Mouse (Mus musculus): ENCODE results near the gene Cebpz. TPM values are rescaled to one million over a fixed set of nuclear protein-coding genes. Genes with fewer than 3 reads are reported as not detected.

Cebpz gene
- polyA plus RNA-seq, 1 experiment from 2014 or later: 44.2 TPM

Other genes starting within 250 kb of the Cebpz start
- gene Strn, start 199.9 kb downstream of the Cebpz start, polyA plus RNA-seq (2015; fragmentation: Nextera tagmentation; extraction: Ambion mirVana): 2.3 and 2.8 TPM in 2 replicates
- 4.3 and 4.8 TPM in 2 replicates for gene Heatr5b, start 101.7 kb downstream of the Cebpz start, polyA plus RNA-seq (2015; fragmentation: Nextera tagmentation; extraction: Ambion mirVana)
- 20.5 and 20.7 TPM in 2 replicates for gene Gpatch11, start 101.5 kb downstream of the Cebpz start, polyA plus RNA-seq (2015; fragmentation: Nextera tagmentation; extraction: Ambion mirVana)
- gene Eif2ak2, start 54.5 kb downstream of the Cebpz start, polyA plus RNA-seq (2015; fragmentation: Nextera tagmentation; extraction: Ambion mirVana): 9.4 and 11.5 TPM in 2 replicates
- 0.10 and 0.13 TPM in 2 replicates for gene Sult6b1, start 30.1 kb downstream of the Cebpz start, polyA plus RNA-seq (2015; fragmentation: Nextera tagmentation; extraction: Ambion mirVana)
- 57.3 and 64.9 TPM in 2 replicates for gene Cebpzos, start 20.6 kb downstream of the Cebpz start, polyA plus RNA-seq (2015; fragmentation: Nextera tagmentation; extraction: Ambion mirVana)
- 38.8 and 39.2 TPM in 2 replicates for gene Ndufaf7, start 70 bp upstream of the Cebpz start, polyA plus RNA-seq (2015; fragmentation: Nextera tagmentation; extraction: Ambion mirVana)
- 7.4 and 9.7 TPM in 2 replicates for gene Prkd3, start 83.8 kb upstream of the Cebpz start, polyA plus RNA-seq (2015; fragmentation: Nextera tagmentation; extraction: Ambion mirVana)
- gene Qpct, start 114.8 kb upstream of the Cebpz start, polyA plus RNA-seq (2015; fragmentation: Nextera tagmentation; extraction: Ambion mirVana): 15.9 and 18.8 TPM in 2 replicates